Mouse (Mus musculus): ENCODE measurements around the gene Pycr2.
"Not testable (repeated sequence)": the region's sequence is repeated elsewhere in the genome, so short reads cannot be mapped to it uniquely, and the experiment has no call there.

Pycr2 gene

DNA sequence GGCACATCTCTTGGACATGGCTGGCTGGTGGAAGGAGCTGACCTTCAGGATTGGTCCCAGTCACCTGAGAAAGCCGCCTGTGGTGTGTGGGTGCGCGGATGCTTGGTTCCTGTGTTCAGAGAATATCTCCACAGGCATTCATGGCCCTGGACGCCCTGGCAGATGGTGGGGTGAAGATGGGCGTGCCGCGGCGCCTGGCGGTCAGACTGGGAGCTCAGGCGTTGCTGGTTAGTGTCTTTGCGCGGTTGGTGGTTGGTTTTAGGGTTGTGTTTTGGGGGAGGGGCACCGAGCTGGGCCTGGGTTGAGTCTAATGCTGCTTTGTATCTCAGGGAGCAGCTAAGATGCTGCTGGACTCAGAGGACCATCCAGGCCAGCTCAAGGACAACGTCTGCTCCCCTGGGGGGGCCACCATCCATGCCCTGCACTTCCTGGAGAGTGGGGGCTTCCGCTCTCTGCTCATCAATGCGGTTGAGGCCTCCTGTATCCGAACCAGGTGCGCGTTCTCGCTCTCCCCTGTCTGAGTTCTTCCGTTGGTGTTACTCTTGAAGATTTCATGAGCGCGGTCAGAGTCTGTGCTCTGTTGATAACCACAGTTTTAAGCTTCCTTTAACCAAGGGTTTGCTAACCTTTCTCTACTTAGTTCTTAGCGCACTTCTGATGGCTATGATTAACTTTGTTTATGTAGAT is 2.5 kb downstream of the Pycr2 start:
- no peak for DNase-seq

GRCm38 (mm10) chr1:180911138-180911537 is 7.0 kb downstream of the Pycr2 start:
- DNase-seq: no peak

GRCm38 (mm10) chr1:180911653-180912287 is 7.7 kb downstream of the Pycr2 start:
- no peak for DNase-seq

DNA sequence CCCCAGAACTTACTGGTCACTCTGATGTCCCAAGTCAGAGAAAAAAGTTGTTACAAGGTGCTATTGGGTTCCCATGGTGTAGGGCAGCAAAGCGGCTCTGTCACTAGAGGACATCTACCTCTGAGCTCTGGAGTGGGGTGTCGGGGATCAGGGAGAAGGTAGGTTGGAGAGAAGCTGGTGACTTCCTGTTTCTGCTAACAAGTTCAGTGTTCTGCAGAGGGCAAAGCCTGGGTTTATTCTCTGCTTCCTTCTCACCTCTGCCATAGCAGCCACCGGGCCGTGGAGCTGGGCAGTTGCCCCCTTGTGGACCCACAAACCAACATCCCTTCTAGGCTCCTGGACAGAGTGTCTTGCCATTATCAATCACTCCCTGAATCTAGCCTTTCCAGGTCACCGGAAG is 8.7 kb downstream of the Pycr2 start:
- no peak for DNase-seq

DNA sequence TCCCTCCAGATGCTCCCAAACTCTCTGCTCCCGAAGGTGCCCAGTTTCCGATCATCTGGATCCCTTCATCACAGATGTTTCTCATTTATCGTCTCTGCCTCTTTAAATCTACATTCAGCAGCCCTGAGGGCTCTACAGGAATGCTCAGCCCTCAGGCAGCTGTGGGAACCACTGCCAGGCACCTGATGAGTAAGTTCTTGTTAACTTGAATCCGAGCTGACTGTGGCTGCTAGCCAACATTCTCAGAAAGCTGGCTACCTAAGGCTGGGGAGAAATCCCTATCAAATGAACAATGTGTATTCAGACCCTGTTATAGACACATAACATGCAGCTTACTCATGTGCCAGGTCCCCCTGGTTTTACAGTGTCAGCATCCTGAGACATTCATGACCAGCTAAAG is 9.7 kb downstream of the Pycr2 start:
- no peak for DNase-seq

DNA sequence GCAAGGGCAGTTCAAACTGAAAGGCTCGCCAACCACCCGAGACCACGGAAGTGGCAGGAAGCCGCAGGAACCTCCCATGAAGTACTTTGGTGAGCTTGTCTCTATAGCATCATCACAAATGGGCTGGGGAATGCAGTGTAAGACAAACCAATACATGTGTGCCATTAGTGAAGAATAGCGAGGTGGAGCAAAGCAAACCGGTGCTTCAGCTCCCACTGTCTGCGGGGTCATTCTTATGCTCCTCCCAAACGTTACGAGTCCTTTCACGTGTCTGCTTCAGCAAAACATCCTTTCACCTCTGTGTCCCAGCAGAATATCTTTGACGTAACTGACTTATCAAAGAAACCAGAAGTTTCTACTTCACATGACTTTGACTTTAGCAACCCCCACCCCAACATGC is 12.3 kb downstream of the Pycr2 start:
- DNase-seq: no peak

GRCm38 (mm10) chr1:180917053-180917452 is 13.0 kb downstream of the Pycr2 start:
- DNase-seq: no peak

DNA sequence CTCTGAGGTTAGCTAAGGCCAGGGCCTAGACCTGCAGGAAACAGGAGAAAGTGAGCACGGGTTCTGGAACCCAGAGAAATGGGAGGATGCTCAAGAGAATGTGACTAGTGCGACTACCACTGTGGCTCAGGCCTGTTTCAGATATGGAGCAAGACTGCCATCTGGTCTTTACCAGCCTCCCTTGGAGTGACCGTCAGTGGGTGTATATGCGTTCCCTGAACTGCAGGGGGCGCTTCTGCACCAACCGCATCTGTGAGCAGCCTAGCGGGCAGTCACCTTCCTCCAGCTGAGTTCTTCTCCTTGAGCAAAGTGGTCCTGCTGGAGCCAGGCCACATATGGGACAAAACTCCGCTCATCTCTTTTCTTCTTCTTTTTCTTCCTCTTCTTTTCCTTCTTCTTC is 15.6 kb downstream of the Pycr2 start:
- DNase-seq: no peak

DNA sequence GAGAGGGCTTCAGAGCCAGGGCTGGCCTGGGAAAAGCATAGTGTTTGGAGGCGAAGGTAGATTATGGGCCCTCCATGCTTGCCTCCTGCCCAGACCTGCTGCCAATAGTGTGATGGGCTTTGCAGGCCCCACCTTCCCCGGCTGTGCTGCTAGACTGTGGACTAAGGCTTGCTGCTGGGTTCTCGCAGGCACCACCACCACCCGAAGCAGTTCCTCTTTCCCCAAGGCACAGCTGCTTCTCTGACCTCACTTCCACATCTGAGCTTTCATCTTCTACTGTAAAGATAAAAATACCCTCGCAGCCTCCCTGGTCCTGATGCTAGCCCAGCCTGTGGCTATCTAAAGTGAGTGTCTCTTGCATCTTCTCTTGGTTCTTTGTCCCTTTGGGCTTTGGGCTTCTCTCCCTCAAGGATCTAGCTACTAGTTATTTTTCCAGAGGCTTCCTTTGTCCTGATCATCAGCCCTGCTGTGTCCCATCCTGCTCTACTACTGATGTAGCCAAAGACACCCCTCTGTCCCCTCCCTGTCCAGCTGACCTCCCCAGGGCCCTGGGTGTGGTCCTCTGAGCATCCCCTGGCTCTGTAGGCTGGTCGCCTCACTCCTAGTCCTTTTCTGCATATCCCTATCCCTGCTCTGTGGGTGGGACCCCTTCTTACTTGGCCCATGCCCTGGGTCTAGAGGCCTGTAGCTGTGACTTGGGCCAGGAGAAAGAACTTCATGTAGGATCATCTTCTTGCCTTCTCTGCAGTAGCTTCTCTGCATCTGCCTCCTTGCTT is 18.4 kb downstream of the Pycr2 start:
- DNase-seq: no peak

- no peak for DNase-seq
Measured at GRCm38 (mm10) chr1:180924737-180925136, 20.6 kb downstream of the Pycr2 start.

DNA sequence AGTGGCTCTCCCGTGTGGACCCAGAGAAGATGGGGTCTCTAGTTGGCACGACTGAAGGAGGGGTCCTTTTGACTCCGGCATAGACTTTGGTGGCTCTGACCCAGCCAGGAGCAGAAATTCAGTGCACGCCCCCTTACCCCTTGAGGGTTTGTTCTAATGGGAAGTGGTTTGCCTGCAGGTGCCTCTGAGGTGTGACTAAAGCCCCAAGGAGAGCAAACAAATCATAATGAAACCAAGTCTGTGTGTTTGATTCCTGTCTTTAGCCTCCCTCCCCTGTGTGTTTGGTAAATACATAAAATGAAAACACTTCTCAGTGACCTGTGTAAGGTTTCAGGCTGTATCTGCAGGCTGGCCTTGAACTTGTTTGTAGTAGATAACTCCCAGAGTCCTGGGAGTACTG is 22.2 kb downstream of the Pycr2 start:
- DNase-seq: no peak

DNA sequence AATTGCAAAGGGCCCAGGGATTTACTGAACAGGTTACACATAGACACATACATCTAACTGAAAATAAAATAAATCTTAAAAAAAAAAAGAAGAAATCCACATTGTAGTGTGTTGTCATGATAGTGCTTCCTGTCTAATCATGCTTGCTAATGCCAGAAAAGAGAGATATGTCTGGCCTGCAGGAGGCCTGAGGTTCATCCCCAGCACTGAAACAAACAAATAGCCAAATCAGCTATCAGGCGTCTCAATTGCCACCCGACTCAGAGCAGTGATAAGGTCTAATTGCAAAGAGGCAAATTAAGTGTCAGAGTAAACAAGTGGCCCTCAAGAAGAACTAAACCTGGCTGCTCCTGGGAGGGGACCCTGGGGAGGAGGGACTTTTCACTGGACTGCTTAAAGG is 25.5 kb downstream of the Pycr2 start:
- DNase-seq: no peak

- DNase-seq: no peak
Measured at GRCm38 (mm10) chr1:180931106-180931505, 27.0 kb downstream of the Pycr2 start.

GRCm38 (mm10) chr1:180933659-180934058 is 29.6 kb downstream of the Pycr2 start:
- DNase-seq: no peak

- DNase-seq: no peak
Measured at GRCm38 (mm10) chr1:180934467-180935419, 30.6 kb downstream of the Pycr2 start, which contains the start of gene Lefty1. TSS of gene Lefty1 (plus strand) at chr1:180935022.

DNA sequence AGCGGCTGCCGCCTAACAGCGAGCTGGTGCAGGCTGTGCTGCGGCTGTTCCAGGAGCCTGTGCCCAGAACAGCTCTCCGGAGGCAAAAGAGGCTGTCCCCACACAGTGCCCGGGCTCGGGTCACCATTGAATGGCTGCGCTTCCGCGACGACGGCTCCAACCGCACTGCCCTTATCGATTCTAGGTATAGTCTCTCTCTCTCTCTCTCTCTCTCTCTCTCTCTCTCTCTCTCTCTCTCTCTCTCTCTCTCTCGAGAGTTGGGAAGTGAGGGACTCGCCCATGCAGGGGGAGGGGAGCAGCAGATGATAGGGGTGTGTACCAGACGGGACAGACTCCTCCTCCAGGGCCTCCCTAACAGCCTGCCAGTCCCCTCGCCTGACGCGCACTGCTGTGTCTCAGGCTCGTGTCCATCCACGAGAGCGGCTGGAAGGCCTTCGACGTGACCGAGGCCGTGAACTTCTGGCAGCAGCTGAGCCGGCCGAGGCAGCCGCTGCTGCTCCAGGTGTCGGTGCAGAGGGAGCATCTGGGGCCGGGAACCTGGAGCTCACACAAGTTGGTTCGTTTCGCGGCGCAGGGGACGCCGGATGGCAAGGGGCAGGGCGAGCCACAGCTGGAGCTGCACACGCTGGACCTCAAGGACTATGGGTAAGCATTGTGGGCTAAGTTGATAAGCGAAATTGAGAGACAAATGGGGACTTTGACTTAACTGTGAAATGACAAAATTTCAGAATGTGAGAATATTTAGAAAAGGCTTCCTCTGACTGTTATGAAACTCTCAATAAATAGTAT is 32.7 kb downstream of the Pycr2 start:
- not testable (repeated sequence) for DNase-seq

- not testable (repeated sequence) for DNase-seq
Measured at GRCm38 (mm10) chr1:180937631-180938030, 33.5 kb downstream of the Pycr2 start.

DNA sequence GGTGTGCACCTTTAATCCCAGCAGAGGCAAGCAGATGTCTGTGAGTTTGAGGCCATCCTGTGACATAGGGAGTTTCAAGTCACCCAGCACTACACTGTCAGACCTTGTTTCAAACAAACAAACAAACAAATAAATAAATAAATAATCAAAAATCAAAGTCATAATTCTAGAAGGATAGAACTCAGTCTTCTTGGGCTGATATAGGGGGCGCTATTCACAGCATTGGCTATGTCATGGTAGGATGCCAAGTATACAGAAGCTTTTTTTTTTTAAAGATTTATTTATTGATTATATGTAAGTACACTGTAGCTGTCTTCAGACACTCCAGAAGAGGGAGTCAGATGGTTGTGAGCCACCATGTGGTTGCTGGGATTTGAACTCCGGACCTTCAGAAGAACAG is 34.7 kb downstream of the Pycr2 start:
- DNase-seq: not testable (repeated sequence)

DNA sequence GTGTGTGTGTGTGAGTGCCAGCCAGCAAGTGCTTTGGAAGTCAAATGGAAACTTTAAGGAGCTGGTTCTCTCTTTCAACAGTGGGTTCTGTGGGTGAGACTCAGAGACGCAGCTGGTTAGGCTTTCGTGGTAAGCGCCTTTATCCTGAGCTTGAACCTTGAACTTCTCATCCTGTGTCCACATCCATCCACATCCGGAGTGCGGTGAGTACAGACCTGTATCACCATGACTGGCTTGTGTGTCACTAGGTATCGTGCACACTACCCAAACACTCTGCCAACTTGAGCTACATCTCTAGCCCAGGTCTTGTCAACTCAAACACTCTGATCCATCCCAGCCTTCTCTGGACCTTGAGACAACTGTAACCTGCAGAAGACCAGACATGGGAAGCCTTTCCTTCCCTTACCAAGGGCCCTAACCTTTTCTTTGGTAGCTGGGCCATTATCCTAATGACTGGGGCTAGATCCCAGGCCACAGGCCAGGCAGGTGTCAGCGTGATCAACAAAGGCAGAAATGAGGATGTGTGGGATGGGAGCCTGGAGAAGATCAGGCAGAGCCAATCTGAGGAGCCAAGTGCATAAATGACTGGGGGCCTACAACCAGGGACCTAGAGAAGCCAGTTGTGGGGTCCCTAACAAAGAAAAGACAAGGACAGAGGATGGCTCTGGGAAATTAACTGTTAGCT is 36.8 kb downstream of the Pycr2 start:
- no peak for DNase-seq

- no peak for DNase-seq
Measured at GRCm38 (mm10) chr1:180941726-180942125, 37.6 kb downstream of the Pycr2 start.
